Mouse (Mus musculus) right cerebral cortex, postnatal 25 days (tissue): Measurements from ENCODE around the gene Lcmt1.

Experiments
- DNase-seq: peaks from one replicate; pipeline ENCODE4 v3.0.0; 2022

Gene Lcmt1

GRCm38 (mm10) chr7:123404198-123404597 lies 34.6 kb downstream of the Lcmt1 start:
- DNase-seq: no peak

GRCm38 (mm10) chr7:123405619-123406018 lies 36.0 kb downstream of the Lcmt1 start:
- DNase-seq: no peak

GRCm38 (mm10) chr7:123406988-123407387 lies 37.4 kb downstream of the Lcmt1 start:
- no peak for DNase-seq

GRCm38 (mm10) chr7:123410502-123410901 lies 40.9 kb downstream of the Lcmt1 start:
- DNase-seq: no peak

- peak; percentile 56 for DNase-seq
Measured at GRCm38 (mm10) chr7:123411109-123411508, 41.5 kb downstream of the Lcmt1 start.

- no peak for DNase-seq
Measured at GRCm38 (mm10) chr7:123412143-123412542, 42.6 kb downstream of the Lcmt1 start.

- DNase-seq: no peak
Measured at GRCm38 (mm10) chr7:123416803-123417202, 47.2 kb downstream of the Lcmt1 start.

GRCm38 (mm10) chr7:123417661-123418060 lies 48.1 kb downstream of the Lcmt1 start:
- DNase-seq: no peak

GRCm38 (mm10) chr7:123419984-123420383 lies 50.4 kb downstream of the Lcmt1 start:
- DNase-seq: no peak

- no peak for DNase-seq
Measured at GRCm38 (mm10) chr7:123421958-123422357, 52.4 kb downstream of the Lcmt1 start.

- no peak for DNase-seq
Measured at GRCm38 (mm10) chr7:123424281-123424680, 54.7 kb downstream of the Lcmt1 start.

- DNase-seq: no peak
Measured at GRCm38 (mm10) chr7:123425134-123425757, 55.7 kb downstream of the Lcmt1 start.

- no peak for DNase-seq
Measured at GRCm38 (mm10) chr7:123429624-123430410, 60.2 kb downstream of the Lcmt1 start.

- no peak for DNase-seq
Measured at GRCm38 (mm10) chr7:123430411-123430705, 60.8 kb downstream of the Lcmt1 start.

- DNase-seq: no peak
Measured at GRCm38 (mm10) chr7:123431206-123431605, 61.6 kb downstream of the Lcmt1 start.

- DNase-seq: no peak
Measured at GRCm38 (mm10) chr7:123442079-123442478, 72.5 kb downstream of the Lcmt1 start.

- no peak for DNase-seq
Measured at GRCm38 (mm10) chr7:123448794-123449193, 79.2 kb downstream of the Lcmt1 start.

GRCm38 (mm10) chr7:123449676-123450075 lies 80.1 kb downstream of the Lcmt1 start:
- no peak for DNase-seq

- no peak for DNase-seq
Measured at GRCm38 (mm10) chr7:123450515-123450914, 80.9 kb downstream of the Lcmt1 start.

- DNase-seq: no peak
Measured at GRCm38 (mm10) chr7:123452551-123452950, 83.0 kb downstream of the Lcmt1 start.

- DNase-seq: no peak
Measured at GRCm38 (mm10) chr7:123453066-123453465, 83.5 kb downstream of the Lcmt1 start.

GRCm38 (mm10) chr7:123455088-123455487 lies 85.5 kb downstream of the Lcmt1 start:
- DNase-seq: no peak

- no peak for DNase-seq
Measured at GRCm38 (mm10) chr7:123458309-123458708, 88.7 kb downstream of the Lcmt1 start.

GRCm38 (mm10) chr7:123459247-123459646 lies 89.7 kb downstream of the Lcmt1 start:
- no peak for DNase-seq

GRCm38 (mm10) chr7:123461316-123461715 lies 91.7 kb downstream of the Lcmt1 start:
- no peak for DNase-seq
